In genomic region chr10:13411056-13411455, GRCm38 (mm10) we compare ENCODE assay signal across 19 mouse cellular contexts.
"Had no signal": no experiment of that assay in that cellular context is flagged by ENCODE, and none has a peak within 500 bp of the region (broad histone marks: within the 10 kb centered on the region; RNA-seq: fewer than 3 reads in every experiment).

No protein-coding gene starts in this region.

- H3K4me3 ChIP-seq: liver, embryonic 13.5 days; liver, embryonic 15.5 days; midbrain, embryonic 10.5 days; midbrain, embryonic 12.5 days; myocyte; neural tube, embryonic 13.5 days; stomach, embryonic 15.5 days had no signal

- H3K27me3 ChIP-seq: liver, embryonic 13.5 days; liver, embryonic 15.5 days; midbrain, embryonic 12.5 days; neural tube, embryonic 13.5 days; stomach, embryonic 15.5 days had no signal

- H3K4me1 ChIP-seq: liver, embryonic 13.5 days; liver, embryonic 15.5 days had no signal

- H3K36me3 ChIP-seq: liver, embryonic 13.5 days; liver, embryonic 15.5 days; midbrain, embryonic 10.5 days; midbrain, embryonic 12.5 days; neural tube, embryonic 13.5 days; stomach, embryonic 15.5 days had no signal

- H3K4me2 ChIP-seq: liver, embryonic 13.5 days; liver, embryonic 15.5 days; lung, embryonic 14.5 days; midbrain, embryonic 12.5 days; neural tube, embryonic 13.5 days; stomach, embryonic 15.5 days had no signal

- H3K9me3 ChIP-seq: liver, embryonic 13.5 days; liver, embryonic 15.5 days; midbrain, embryonic 10.5 days; midbrain, embryonic 12.5 days; neural tube, embryonic 13.5 days; stomach, embryonic 15.5 days had no signal

- H3K27ac ChIP-seq: liver, embryonic 13.5 days; liver, embryonic 15.5 days; midbrain, embryonic 10.5 days; midbrain, embryonic 12.5 days; neural tube, embryonic 13.5 days; stomach, embryonic 15.5 days; stomach, postnatal 0 days had no signal

- DNase-seq: liver, embryonic 13.5 days; liver, postnatal 0 days; lung, embryonic 14.5 days; lung, postnatal 14 days; lung, postnatal 36 days; midbrain, embryonic 14.5 days; right cerebral cortex, postnatal 25 days; thymus, adult 2 months; thymus, postnatal 25 days; thymus, postnatal 4 days had no signal

- H3K9ac ChIP-seq: liver, embryonic 13.5 days; liver, embryonic 15.5 days; liver, postnatal 0 days; lung, embryonic 14.5 days; midbrain, embryonic 12.5 days; neural tube, embryonic 13.5 days; stomach, embryonic 15.5 days had no signal

- ATAC-seq: liver, postnatal 0 days; lung, postnatal 0 days; midbrain, embryonic 16.5 days had no signal
